Mouse (Mus musculus) telencephalon, adult 2 months (tissue): ENCODE data around the gene Grin2b.

ENCODE experiments used
- DNase-seq: peaks from one replicate; pipeline ENCODE4 v3.0.0-alpha.2; 2011; ENCODE audit warnings: low read depth, low spot score

Grin2b gene

GRCm38 (mm10) chr6:136010290-136011037 lies 162.8 kb downstream of the Grin2b start:
- DNase-seq: no peak

- no peak for DNase-seq
Observed at GRCm38 (mm10) chr6:136008120-136008519, 165.2 kb downstream of the Grin2b start.

GRCm38 (mm10) chr6:135994691-135995090 lies 178.6 kb downstream of the Grin2b start:
- DNase-seq: no peak

GRCm38 (mm10) chr6:135993897-135994296 lies 179.4 kb downstream of the Grin2b start:
- DNase-seq: no peak

- DNase-seq: no peak
Observed at GRCm38 (mm10) chr6:135993378-135993777, 179.9 kb downstream of the Grin2b start.

- DNase-seq: peak; percentile 54
Observed at GRCm38 (mm10) chr6:135976106-135976505, 197.2 kb downstream of the Grin2b start.

GRCm38 (mm10) chr6:135972481-135972880 lies 200.8 kb downstream of the Grin2b start:
- DNase-seq: no peak

- no peak for DNase-seq
Observed at GRCm38 (mm10) chr6:135971481-135971880, 201.8 kb downstream of the Grin2b start.

- DNase-seq: no peak
Observed at GRCm38 (mm10) chr6:135970716-135971318, 202.5 kb downstream of the Grin2b start.

GRCm38 (mm10) chr6:135961766-135962165 lies 211.5 kb downstream of the Grin2b start:
- no peak for DNase-seq

GRCm38 (mm10) chr6:135959629-135960028 lies 213.7 kb downstream of the Grin2b start:
- no peak for DNase-seq

- no peak for DNase-seq
Observed at GRCm38 (mm10) chr6:135951666-135952065, 221.6 kb downstream of the Grin2b start.

- peak; percentile 48 for DNase-seq
Observed at GRCm38 (mm10) chr6:135945511-135945910, 227.8 kb downstream of the Grin2b start.

- no peak for DNase-seq
Observed at GRCm38 (mm10) chr6:135944358-135944757, 229.0 kb downstream of the Grin2b start.

GRCm38 (mm10) chr6:135943121-135943617 lies 230.1 kb downstream of the Grin2b start:
- DNase-seq: no peak

- peak; percentile 40 for DNase-seq
Observed at GRCm38 (mm10) chr6:135932924-135933323, 240.4 kb downstream of the Grin2b start.

GRCm38 (mm10) chr6:135932400-135932920 lies 240.9 kb downstream of the Grin2b start:
- DNase-seq: no peak

GRCm38 (mm10) chr6:135917676-135918075 lies 255.6 kb downstream of the Grin2b start:
- DNase-seq: no peak

- no peak for DNase-seq
Observed at GRCm38 (mm10) chr6:135914608-135915007, 258.7 kb downstream of the Grin2b start.

GRCm38 (mm10) chr6:135912114-135912513 lies 261.2 kb downstream of the Grin2b start:
- DNase-seq: no peak

- DNase-seq: no peak
Observed at GRCm38 (mm10) chr6:135911131-135911530, 262.2 kb downstream of the Grin2b start.

GRCm38 (mm10) chr6:135907540-135908320 lies 265.6 kb downstream of the Grin2b start:
- peak; percentile 94 for DNase-seq
